Mouse (Mus musculus): Measurements from ENCODE around the gene Serpina9. TPM values are rescaled to one million over a fixed set of nuclear protein-coding genes. Genes with fewer than 3 reads are reported as not detected.

Serpina9 gene
- 0.91 and 1.0 TPM in 2 replicates for polyA plus RNA-seq (2012; rRNA removed)

DNA sequence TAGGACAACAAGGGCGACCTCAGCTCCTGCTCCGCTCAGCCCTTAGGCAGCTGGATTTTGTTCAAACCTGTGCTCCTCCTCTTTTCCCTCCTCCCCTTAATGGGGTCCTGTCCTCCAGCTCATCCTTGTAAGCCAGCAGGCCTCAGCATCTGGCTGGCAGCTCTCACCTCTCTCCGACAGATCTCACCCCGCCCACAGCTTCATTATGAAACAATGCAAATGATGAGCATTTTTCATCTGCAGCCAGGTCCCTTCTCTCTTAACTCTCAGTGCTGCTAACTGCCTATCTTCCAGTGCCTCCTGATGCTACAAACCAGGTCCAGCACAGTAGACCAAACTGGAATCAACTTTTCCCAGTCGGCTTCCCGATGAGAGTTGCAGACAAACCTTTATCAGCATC lies at the start of gene Serpina9:
Gene Serpina9 (minus strand): TSS at position 136 of the 400 bp plus-strand sequence.
- Histone ChIP-seq H3K4me3 (ENCODE audit: control insufficient read depth, low read depth, low read length) (no peak within 1 kb of the TSS), H3K27ac (ENCODE audit: control insufficient read depth, insufficient read depth, low read depth, low read length) (no peak within 1 kb of the TSS), H3K4me1 (ENCODE audit: control insufficient read depth, insufficient read depth, low read length) (no peaks in the 10 kb centered on the region)

GRCm38 (mm10) chr12:104061862-104062261 lies 48.3 kb upstream of the Serpina9 start:
- Histone ChIP-seq H3K4me3 (ENCODE audit: control insufficient read depth, low read depth, low read length) (no peak overlapping the region), H3K27ac (ENCODE audit: control insufficient read depth, insufficient read depth, low read depth, low read length) (no peak overlapping the region), H3K4me1 (ENCODE audit: control insufficient read depth, insufficient read depth, low read length) (no peaks in the 10 kb centered on the region; the same call in none of the 2 replicates), H3K27me3 (ENCODE audit: control insufficient read depth, insufficient read depth, low read length) (no peaks in the 10 kb centered on the region), H3K36me3 (ENCODE audit: control insufficient read depth, insufficient read depth, low read length) (no peaks in the 10 kb centered on the region)
- no peak for TF ChIP-seq POLR2A (IDR thresholded peaks at IDR 0.05; ENCODE audit: control insufficient read depth, low read depth, low read length)
- TF ChIP-seq CTCF (IDR thresholded peaks at IDR 0.05; ENCODE audit: control insufficient read depth, insufficient read depth, insufficient replicate concordance, low read depth, low read length), result no peak

More for the DNA sequence above, at the start of gene Serpina9:
- Histone ChIP-seq H3K27me3 (ENCODE audit: control insufficient read depth, insufficient read depth, low read length) (no peaks in the 10 kb centered on the region), H3K36me3 (ENCODE audit: control insufficient read depth, insufficient read depth, low read length) (no peaks in the 10 kb centered on the region)
- TF ChIP-seq CTCF (IDR thresholded peaks at IDR 0.05; ENCODE audit: control insufficient read depth, insufficient read depth, insufficient replicate concordance, low read depth, low read length) (no peak), POLR2A (IDR thresholded peaks at IDR 0.05; ENCODE audit: control insufficient read depth, low read depth, low read length) (no peak)

DNA sequence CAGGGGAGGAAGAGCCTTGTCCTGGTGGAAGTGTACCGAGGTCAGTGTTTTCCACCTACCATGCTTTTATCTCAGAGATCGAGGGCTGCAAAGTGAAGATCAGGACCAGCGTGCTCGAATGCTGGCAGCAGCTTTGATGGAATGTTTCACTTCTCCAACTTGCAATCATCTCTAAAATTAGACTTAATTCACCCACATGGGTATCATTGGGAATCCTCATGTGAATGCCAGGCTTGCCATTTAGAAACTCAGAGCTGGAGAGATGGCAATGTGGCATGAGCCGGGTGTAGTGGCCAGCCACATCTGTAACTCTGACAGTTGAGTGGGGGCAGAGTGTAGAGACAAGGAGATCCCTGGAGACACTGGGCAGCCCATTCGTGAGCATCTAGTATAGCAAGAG lies 46.6 kb upstream of the Serpina9 start:
- Histone ChIP-seq H3K27me3 (ENCODE audit: control insufficient read depth, insufficient read depth, low read length) (no peaks in the 10 kb centered on the region), H3K36me3 (ENCODE audit: control insufficient read depth, insufficient read depth, low read length) (no peaks in the 10 kb centered on the region), H3K27ac (ENCODE audit: control insufficient read depth, insufficient read depth, low read depth, low read length) (no peak overlapping the region), H3K4me3 (ENCODE audit: control insufficient read depth, low read depth, low read length) (no peak overlapping the region), H3K4me1 (ENCODE audit: control insufficient read depth, insufficient read depth, low read length) (no peaks in the 10 kb centered on the region; the same call in 1 of the 2 replicates)
- TF ChIP-seq POLR2A (IDR thresholded peaks at IDR 0.05; ENCODE audit: control insufficient read depth, low read depth, low read length), result no peak
- no peak for TF ChIP-seq CTCF (IDR thresholded peaks at IDR 0.05; ENCODE audit: control insufficient read depth, insufficient read depth, insufficient replicate concordance, low read depth, low read length)

GRCm38 (mm10) chr12:104057531-104057930 lies 44.0 kb upstream of the Serpina9 start:
- H3K27ac ChIP-seq (ENCODE audit: control insufficient read depth, insufficient read depth, low read depth, low read length), result no peak overlapping the region
- H3K27me3 ChIP-seq (ENCODE audit: control insufficient read depth, insufficient read depth, low read length), result no peaks in the 10 kb centered on the region
- no peaks in the 10 kb centered on the region for H3K36me3 ChIP-seq (ENCODE audit: control insufficient read depth, insufficient read depth, low read length)
- H3K4me1 ChIP-seq (ENCODE audit: control insufficient read depth, insufficient read depth, low read length), result no peaks in the 10 kb centered on the region; the same call in 1 of the 2 replicates
- no peak overlapping the region for H3K4me3 ChIP-seq (ENCODE audit: control insufficient read depth, low read depth, low read length)
- TF ChIP-seq CTCF (IDR thresholded peaks at IDR 0.05; ENCODE audit: control insufficient read depth, insufficient read depth, insufficient replicate concordance, low read depth, low read length) (no peak), POLR2A (IDR thresholded peaks at IDR 0.05; ENCODE audit: control insufficient read depth, low read depth, low read length) (no peak)

DNA sequence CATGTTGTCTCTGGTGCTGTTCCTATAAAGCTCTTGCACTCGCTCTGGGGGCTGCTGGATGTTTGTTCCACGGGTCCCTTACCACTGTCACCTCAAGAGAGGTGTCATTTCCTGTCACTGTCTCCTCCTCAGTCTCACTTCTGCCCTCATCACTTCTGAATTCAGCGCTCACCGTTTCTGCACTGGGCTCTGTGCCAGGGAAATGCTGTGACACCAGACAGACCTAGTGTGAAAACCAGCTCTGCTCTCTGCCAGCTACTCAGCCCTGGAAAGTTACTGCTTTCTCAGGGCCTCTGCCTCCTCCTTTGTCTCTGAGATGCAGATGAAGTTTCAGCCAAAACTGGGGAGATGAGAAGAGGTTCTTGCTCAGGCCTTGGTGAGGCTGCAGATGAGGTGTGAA lies 43.5 kb upstream of the Serpina9 start:
- Histone ChIP-seq H3K27ac (ENCODE audit: control insufficient read depth, insufficient read depth, low read depth, low read length) (no peak overlapping the region), H3K27me3 (ENCODE audit: control insufficient read depth, insufficient read depth, low read length) (no peaks in the 10 kb centered on the region), H3K36me3 (ENCODE audit: control insufficient read depth, insufficient read depth, low read length) (no peaks in the 10 kb centered on the region), H3K4me1 (ENCODE audit: control insufficient read depth, insufficient read depth, low read length) (no peaks in the 10 kb centered on the region; the same call in 1 of the 2 replicates), H3K4me3 (ENCODE audit: control insufficient read depth, low read depth, low read length) (no peak overlapping the region)
- TF ChIP-seq CTCF (IDR thresholded peaks at IDR 0.05; ENCODE audit: control insufficient read depth, insufficient read depth, insufficient replicate concordance, low read depth, low read length) (no peak), POLR2A (IDR thresholded peaks at IDR 0.05; ENCODE audit: control insufficient read depth, low read depth, low read length) (no peak)

DNA sequence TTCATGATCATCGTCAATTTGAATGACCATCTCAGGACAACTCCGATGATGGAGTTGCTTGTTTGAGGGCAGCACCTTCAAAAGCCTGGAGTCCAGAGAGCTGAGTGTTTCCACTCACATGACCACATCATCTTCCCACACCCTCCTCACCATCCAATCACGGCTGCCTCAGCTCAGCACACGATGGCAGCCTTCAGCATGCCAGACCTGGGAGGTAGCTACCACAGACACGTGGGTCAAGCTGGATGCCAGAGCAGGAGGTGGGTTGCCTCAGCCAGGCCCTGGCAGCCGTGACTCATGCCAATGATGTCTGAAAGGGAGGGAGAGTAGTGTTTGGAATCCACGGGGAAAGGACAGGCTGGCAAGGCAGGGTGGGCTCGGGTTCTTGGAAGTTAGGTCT lies 42.2 kb upstream of the Serpina9 start:
- no peaks in the 10 kb centered on the region for H3K36me3 ChIP-seq (ENCODE audit: control insufficient read depth, insufficient read depth, low read length)
- no peak overlapping the region for H3K27ac ChIP-seq (ENCODE audit: control insufficient read depth, insufficient read depth, low read depth, low read length)
- no peaks in the 10 kb centered on the region for H3K27me3 ChIP-seq (ENCODE audit: control insufficient read depth, insufficient read depth, low read length)
- no peaks in the 10 kb centered on the region for H3K4me1 ChIP-seq (ENCODE audit: control insufficient read depth, insufficient read depth, low read length)
- no peak overlapping the region for H3K4me3 ChIP-seq (ENCODE audit: control insufficient read depth, low read depth, low read length)
- TF ChIP-seq CTCF (IDR thresholded peaks at IDR 0.05; ENCODE audit: control insufficient read depth, insufficient read depth, insufficient replicate concordance, low read depth, low read length) (no peak), POLR2A (IDR thresholded peaks at IDR 0.05; ENCODE audit: control insufficient read depth, low read depth, low read length) (no peak)

- Histone ChIP-seq H3K4me1 (ENCODE audit: control insufficient read depth, insufficient read depth, low read length) (no peaks in the 10 kb centered on the region), H3K27ac (ENCODE audit: control insufficient read depth, insufficient read depth, low read depth, low read length) (no peak overlapping the region), H3K36me3 (ENCODE audit: control insufficient read depth, insufficient read depth, low read length) (no peaks in the 10 kb centered on the region), H3K27me3 (ENCODE audit: control insufficient read depth, insufficient read depth, low read length) (no peaks in the 10 kb centered on the region), H3K4me3 (ENCODE audit: control insufficient read depth, low read depth, low read length) (no peak overlapping the region)
- no peak for TF ChIP-seq CTCF (IDR thresholded peaks at IDR 0.05; ENCODE audit: control insufficient read depth, insufficient read depth, insufficient replicate concordance, low read depth, low read length)
- no peak for TF ChIP-seq POLR2A (IDR thresholded peaks at IDR 0.05; ENCODE audit: control insufficient read depth, low read depth, low read length)
Measured at GRCm38 (mm10) chr12:104053995-104054394, 40.4 kb upstream of the Serpina9 start.

- H3K27ac ChIP-seq (ENCODE audit: control insufficient read depth, insufficient read depth, low read depth, low read length), result no peak overlapping the region
- H3K36me3 ChIP-seq (ENCODE audit: control insufficient read depth, insufficient read depth, low read length), result no peaks in the 10 kb centered on the region
- H3K4me1 ChIP-seq (ENCODE audit: control insufficient read depth, insufficient read depth, low read length), result no peaks in the 10 kb centered on the region; the same call in 1 of the 2 replicates
- no peaks in the 10 kb centered on the region for H3K27me3 ChIP-seq (ENCODE audit: control insufficient read depth, insufficient read depth, low read length)
- no peak overlapping the region for H3K4me3 ChIP-seq (ENCODE audit: control insufficient read depth, low read depth, low read length)
- TF ChIP-seq POLR2A (IDR thresholded peaks at IDR 0.05; ENCODE audit: control insufficient read depth, low read depth, low read length), result no peak
Measured at GRCm38 (mm10) chr12:104045713-104046112, 32.2 kb upstream of the Serpina9 start.

All from testis, adult 2 months (tissue).